Mouse (Mus musculus) hindbrain, postnatal 0 days (tissue): ENCODE data around the gene Cers2. TPM values are rescaled to one million over a fixed set of nuclear protein-coding genes. Genes with fewer than 3 reads are reported as not detected.

Source experiments
- ATAC-seq: fragments of 200-750 bp; cut with Nextera tagmentation; 2 replicates; pipeline ENCODE4 v1.8.0; 2017; ENCODE audit warnings: mild to moderate bottlenecking, moderate TSS enrichment, moderate library complexity
- DNase-seq: peaks from one replicate; pipeline ENCODE4 v3.0.0-alpha.2; 2015; ENCODE audit warnings: low spot score
- H3K27ac ChIP-seq: fragments of 300-500 bp; sonication (generic); 2 replicates; pipeline ENCODE4 v1.5.1; 2014; ENCODE audit warnings: mild to moderate bottlenecking
- H3K27me3 ChIP-seq: fragments of 300-500 bp; sonication (generic); 2 replicates; pipeline ENCODE4 v1.6.1; 2014; ENCODE audit warnings: low read length, mixed read lengths; ENCODE audit not compliant: insufficient read depth
- H3K36me3 ChIP-seq: fragments of 300-500 bp; sonication (generic); 2 replicates; pipeline ENCODE4 v1.6.1; 2014; ENCODE audit warnings: low read length, mixed read lengths; ENCODE audit not compliant: insufficient read depth
- H3K4me1 ChIP-seq: fragments of 300-500 bp; sonication (generic); 2 replicates; pipeline ENCODE4 v1.6.1; 2014; ENCODE audit warnings: antibody characterized with exemption, low read length, mixed read lengths; ENCODE audit not compliant: insufficient read depth
- H3K4me2 ChIP-seq: fragments of 300-500 bp; sonication (generic); 2 replicates; pipeline ENCODE4 v1.6.1; 2014; ENCODE audit warnings: low read depth, mild to moderate bottlenecking, low read length, moderate library complexity, mixed read lengths
- H3K4me3 ChIP-seq: fragments of 300-500 bp; sonication (generic); 2 replicates; pipeline ENCODE4 v1.5.1; 2014; ENCODE audit warnings: low read length
- H3K9ac ChIP-seq: fragments of 300-500 bp; sonication (generic); replicated peaks from 2 replicates; pipeline ENCODE4 v1.6.1; 2014; ENCODE audit warnings: mild to moderate bottlenecking, low read length, moderate library complexity, mixed read lengths
- H3K9me3 ChIP-seq: fragments of 300-500 bp; sonication (generic); 2 replicates; pipeline ENCODE4 v1.6.1; 2016; ENCODE audit warnings: low read length, mixed read lengths
- CTCF ChIP-seq: IDR thresholded peaks from 2 replicates; pipeline ENCODE4 v1.5.1; 2016; ENCODE audit warnings: antibody characterized with exemption, control low read depth, low read depth
- WGBS: fragments of 180-500 bp; shearing (Covaris S2); extraction: QIAGEN DNeasy Blood & Tissue Kit; methylation state at CpG from one replicate; pipeline ENCODE4 v1.1.7; 2014; 5-methylcytosine and 5-hydroxymethylcytosine counted together
- polyA plus RNA-seq: library from polyadenylated mRNA; unstranded; fragments of >200 nt; fragmentation: Nextera tagmentation; extraction: Ambion mirVana; gene quantifications from 2 replicates; pipeline ENCODE4 v1.2.1, GENCODE M21; 2015
- total RNA-seq: library from RNA; depleted of rRNA; stranded (reverse); fragments of >200 nt; gene quantifications from 2 replicates; pipeline ENCODE4 v1.2.3, GENCODE M21; 2014

The Cers2 gene
- total and polyA plus RNA-seq, 2 experiments from 2014 or later, result 64.0 to 87.4 TPM

DNA sequence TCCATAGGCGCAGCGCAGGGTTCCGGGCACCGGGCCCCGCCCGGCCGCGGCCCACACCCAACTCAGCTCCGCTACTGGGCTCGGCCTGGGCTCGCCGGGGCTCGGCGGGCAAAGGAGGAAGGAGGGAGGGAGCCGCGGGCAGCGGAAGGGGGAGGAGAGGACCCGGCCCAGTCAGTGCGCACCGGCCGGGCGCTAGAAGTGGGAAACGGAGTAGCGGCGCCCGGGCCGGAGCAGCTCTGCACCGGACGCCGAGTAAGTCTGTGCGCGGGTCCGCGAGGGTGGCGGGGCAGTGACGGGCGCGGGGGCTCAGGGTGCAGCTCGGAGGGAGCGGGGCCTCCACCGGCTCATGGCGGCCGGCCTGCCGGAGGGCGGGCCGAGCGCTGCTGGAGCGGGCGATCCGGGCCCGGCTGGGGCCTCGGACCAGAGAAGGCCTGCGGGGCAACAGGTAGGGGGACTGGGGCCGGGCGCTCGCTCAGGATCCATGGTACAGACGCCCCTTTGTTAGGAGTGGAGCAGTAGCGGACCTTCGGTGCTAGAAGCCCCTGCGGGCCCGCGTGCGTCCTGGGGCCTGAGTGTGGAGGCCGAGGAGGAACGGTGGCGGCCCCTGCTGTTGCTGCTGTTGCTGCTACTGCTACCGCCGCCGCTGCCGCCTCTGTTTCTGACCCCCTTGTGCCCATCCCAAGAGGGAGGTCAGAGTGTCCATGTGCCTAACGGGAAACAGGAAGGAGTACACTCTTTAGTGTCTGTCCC, 678 bp downstream of the Cers2 start:
- peak; percentile 90 for ATAC-seq
- DNase-seq, result peak; percentile 82
- Histone ChIP-seq H3K9ac (peak overlapping the region; percentile 98), H3K9me3 (no peaks in the 10 kb centered on the region), H3K27me3 (no peaks in the 10 kb centered on the region), H3K27ac (peak overlapping the region; percentile 92), H3K4me1 (no peaks in the 10 kb centered on the region), H3K4me3 (peak overlapping the region; percentile 79), H3K4me2 (peak overlapping the region; percentile 86), H3K36me3 (no peaks in the 10 kb centered on the region)
- under 1% methylated on average over 62 of the region's 71 CpGs for WGBS
- peak; percentile 62 for TF ChIP-seq CTCF

DNA sequence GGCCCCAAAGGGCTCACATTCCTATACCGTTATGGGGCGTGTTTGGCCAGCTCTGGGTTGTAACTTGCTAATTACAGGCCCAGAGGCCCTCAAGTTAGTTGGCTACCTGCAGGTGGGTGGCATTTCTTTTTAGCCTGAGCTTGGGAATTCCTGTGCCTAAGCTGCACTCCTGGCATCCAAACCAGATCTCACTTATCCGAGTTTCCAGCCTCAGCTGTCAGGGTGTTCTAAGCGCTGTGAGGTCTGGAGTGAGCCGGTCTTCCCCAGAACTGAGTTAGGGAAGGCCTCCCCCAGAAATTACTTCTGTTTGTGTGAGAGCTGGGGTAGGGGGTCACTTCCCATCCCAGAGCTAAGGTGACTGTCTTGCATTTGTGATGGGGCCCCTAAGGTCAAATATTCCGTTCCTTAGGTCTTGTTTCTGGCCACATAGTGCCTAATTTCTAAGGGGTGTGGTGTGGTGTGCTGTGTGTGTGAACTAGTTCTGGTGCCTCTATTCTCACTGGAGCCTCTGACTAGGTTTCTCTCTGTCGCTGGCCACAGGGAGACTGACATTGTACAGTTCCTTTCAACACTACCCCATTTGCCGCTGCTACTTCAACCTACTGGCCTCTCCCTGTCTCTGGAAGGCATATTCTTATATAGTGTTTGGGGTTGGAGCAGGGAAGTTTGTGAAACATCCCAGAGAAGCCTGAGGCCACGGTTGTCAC, 1.4 kb downstream of the Cers2 start:
- WGBS, result 14% methylated on average over 9 of the region's 9 CpGs
- peak overlapping the region; percentile 92 for H3K27ac ChIP-seq
- DNase-seq (no peak), ATAC-seq (no peak; the same call in 1 of the 2 replicates)
- no peaks in the 10 kb centered on the region for H3K9me3 ChIP-seq
- peak overlapping the region; percentile 79 for H3K4me3 ChIP-seq
- no peak for TF ChIP-seq CTCF
- H3K4me1 ChIP-seq, result no peaks in the 10 kb centered on the region
- peak overlapping the region; percentile 86 for H3K4me2 ChIP-seq
- H3K27me3 ChIP-seq, result no peaks in the 10 kb centered on the region
- H3K9ac ChIP-seq, result peak overlapping the region; percentile 98
- H3K36me3 ChIP-seq, result peaks cover 1% of the 10 kb centered on the region; the same call in 1 of the 2 replicates

DNA sequence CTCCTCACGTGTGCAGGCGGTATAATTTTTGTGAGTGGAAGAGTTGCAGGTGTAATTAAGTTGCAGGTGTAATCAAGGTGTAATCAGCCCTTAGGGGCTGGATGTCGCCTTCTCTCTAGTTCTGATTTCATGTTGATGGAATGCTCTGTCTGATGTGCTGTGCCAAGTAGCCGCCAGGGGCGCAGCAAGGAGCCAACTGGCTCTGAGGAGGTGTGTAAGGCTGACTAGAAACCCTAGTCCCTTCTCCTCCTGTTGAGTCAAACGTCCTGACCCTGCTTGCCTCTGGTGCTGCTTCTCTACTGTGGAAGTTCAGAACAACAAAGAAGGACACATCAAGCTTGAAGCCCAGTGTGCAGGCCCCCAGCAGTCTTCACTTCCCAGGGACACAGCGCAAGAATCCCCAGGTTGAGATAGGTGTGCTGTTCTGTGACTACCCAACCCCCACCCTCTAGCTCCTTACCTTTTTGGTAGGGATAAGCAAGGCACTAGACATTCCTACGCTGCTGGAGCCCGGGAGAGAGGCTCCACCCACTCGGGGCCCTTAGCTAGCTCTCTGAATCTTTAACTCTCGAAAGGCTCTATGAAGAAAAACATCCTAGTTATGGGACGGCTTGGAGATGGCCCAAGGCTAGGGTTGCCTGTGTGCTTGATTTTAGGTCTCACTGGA, 3.0 kb downstream of the Cers2 start:
- Histone ChIP-seq H3K4me1 (no peaks in the 10 kb centered on the region), H3K9ac (no peak overlapping the region), H3K27me3 (no peaks in the 10 kb centered on the region), H3K4me2 (peak overlapping the region; percentile 23), H3K9me3 (no peaks in the 10 kb centered on the region), H3K27ac (peak overlapping the region; percentile 4; the same call in 1 of the 2 replicates), H3K4me3 (no peak overlapping the region), H3K36me3 (peaks cover 17% of the 10 kb centered on the region)
- WGBS, result 21% methylated on average over 12 of the region's 12 CpGs
- DNase-seq (peak; percentile 73), ATAC-seq (peak; percentile 21; the same call in 1 of the 2 replicates)
- TF ChIP-seq CTCF, result peak; percentile 80

- peaks cover 25% of the 10 kb centered on the region for H3K36me3 ChIP-seq
- no peak for TF ChIP-seq CTCF
- H3K4me2 ChIP-seq, result no peak overlapping the region
- no peaks in the 10 kb centered on the region for H3K9me3 ChIP-seq
- H3K27ac ChIP-seq, result no peak overlapping the region
- DNase-seq (no peak), ATAC-seq (no peak)
- no peak overlapping the region for H3K9ac ChIP-seq
- no peaks in the 10 kb centered on the region for H3K4me1 ChIP-seq
- WGBS, result 54% methylated on average over 6 of the region's 6 CpGs
- no peaks in the 10 kb centered on the region for H3K27me3 ChIP-seq
- no peak overlapping the region for H3K4me3 ChIP-seq
These were observed 4.0 kb downstream of the Cers2 start for GRCm38 (mm10) chr3:95318548-95318947.

DNA sequence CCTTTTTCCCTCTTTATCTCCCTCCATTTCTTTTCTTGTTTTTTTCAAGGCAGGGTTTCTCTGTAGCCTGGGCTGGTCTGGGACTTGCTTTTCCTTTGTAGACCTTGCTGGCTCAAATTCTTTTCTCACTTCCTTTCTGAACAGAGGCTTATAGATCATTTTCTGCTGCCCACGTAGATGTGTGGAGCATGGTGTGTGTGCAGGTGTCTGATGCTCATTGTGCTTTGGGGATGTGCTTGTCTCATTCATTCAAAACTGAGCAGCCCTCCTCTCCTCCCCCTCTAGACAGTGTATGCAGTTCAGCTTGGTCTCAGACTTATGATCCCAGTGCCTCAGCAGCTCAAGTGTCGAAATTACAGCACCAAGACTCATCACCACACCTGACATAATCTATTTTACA, 4.5 kb downstream of the Cers2 start:
- no peak for DNase-seq
- Histone ChIP-seq H3K4me1 (no peaks in the 10 kb centered on the region), H3K36me3 (peaks cover 30% of the 10 kb centered on the region), H3K27me3 (no peaks in the 10 kb centered on the region), H3K4me2 (no peak overlapping the region), H3K4me3 (no peak overlapping the region), H3K9ac (no peak overlapping the region; the same call in 1 of the 2 replicates), H3K9me3 (no peaks in the 10 kb centered on the region), H3K27ac (no peak overlapping the region)
- WGBS, result 70% methylated on average over 2 of the region's 2 CpGs
- TF ChIP-seq CTCF, result no peak
- ATAC-seq, result no peak

DNA sequence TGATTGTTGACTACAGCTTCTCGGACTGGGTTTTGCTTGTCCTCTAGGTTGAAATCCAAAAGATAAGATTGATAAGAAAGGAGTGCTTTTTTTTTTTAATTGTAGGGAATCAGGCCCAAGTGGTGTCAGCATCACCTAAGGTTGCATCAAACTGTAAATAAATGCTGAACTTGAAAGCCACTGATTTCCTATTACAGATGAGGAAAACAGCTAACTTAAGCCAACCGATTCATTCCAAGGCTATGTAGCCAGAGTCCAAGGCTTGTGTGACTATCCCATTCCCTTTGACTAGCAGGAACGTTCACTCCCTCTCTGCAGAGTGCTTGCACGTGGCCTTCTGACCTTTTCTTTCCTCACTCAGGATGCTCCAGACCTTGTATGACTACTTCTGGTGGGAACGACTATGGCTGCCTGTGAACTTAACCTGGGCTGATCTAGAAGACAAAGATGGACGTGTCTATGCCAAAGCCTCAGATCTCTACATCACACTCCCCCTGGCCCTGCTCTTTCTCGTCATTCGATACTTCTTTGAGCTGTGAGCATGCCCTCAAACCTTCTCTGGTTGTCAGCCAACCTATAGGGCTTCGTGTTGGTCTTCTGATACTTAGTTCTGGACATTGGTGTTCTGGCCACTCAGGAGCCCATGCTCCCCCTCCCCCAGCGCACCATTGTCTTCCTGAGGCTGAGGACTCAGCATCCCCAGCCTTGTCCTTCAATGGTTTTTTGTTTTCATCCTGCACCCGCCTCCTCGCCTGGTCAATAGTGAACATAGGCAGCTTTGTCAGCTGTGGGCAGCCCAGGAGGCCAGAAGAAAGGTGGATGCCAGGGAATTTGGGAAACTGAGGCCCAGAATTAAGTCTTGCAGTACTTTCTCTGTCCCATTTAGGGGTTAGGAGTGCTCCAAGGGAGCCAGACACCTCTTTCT, 5.4 kb downstream of the Cers2 start:
- Histone ChIP-seq H3K27ac (no peak overlapping the region), H3K9me3 (no peaks in the 10 kb centered on the region), H3K4me1 (no peaks in the 10 kb centered on the region), H3K36me3 (peaks cover 39% of the 10 kb centered on the region), H3K4me2 (no peak overlapping the region), H3K9ac (no peak overlapping the region), H3K4me3 (no peak overlapping the region), H3K27me3 (no peaks in the 10 kb centered on the region)
- ATAC-seq (no peak), DNase-seq (no peak)
- WGBS, result 67% methylated on average over 12 of the region's 12 CpGs
- no peak for TF ChIP-seq CTCF
